Mouse (Mus musculus): ENCODE measurements around the gene Ap1g2. TPM values are rescaled to one million over a fixed set of nuclear protein-coding genes. Genes with fewer than 3 reads are reported as not detected.

The Ap1g2 gene
- 131 TPM for total RNA-seq (2023)

GRCm38 (mm10) chr14:55105836-55106809, at the start of gene Ap1g2:
Gene Ap1g2, minus strand, starts transcription at chr14:55106593.

GRCm38 (mm10) chr14:55116425-55117200, 10.2 kb upstream of the Ap1g2 start, which contains the start of gene Jph4:
Gene Jph4, minus strand, starts transcription at chr14:55116935.

GRCm38 (mm10) chr14:55094704-55095231, 11.6 kb downstream of the Ap1g2 start, which contains the start of gene Thtpa:
Gene Thtpa, plus strand, starts transcription at chr14:55094784.

GRCm38 (mm10) chr14:55092011-55092577, 14.3 kb downstream of the Ap1g2 start, which contains the start of gene Zfhx2:
Gene Zfhx2, minus strand, starts transcription at chr14:55092324.

Other genes with a start within 250 kb of the Ap1g2 start
- 6.8 TPM for gene Homez, start 235.6 kb downstream of the Ap1g2 start, total RNA-seq (2023)
- 12.5 TPM for gene Ppp1r3e, start 229.0 kb downstream of the Ap1g2 start, total RNA-seq (2023)
- gene Bcl2l2, start 223.2 kb downstream of the Ap1g2 start, total RNA-seq (2023) = 3.6 TPM
- 0.83 TPM for gene Gm20521, start 223.2 kb downstream of the Ap1g2 start, total RNA-seq (2023)
- 231 TPM for gene Pabpn1, start 214.1 kb downstream of the Ap1g2 start, total RNA-seq (2023)
- 2.8 TPM for gene Slc22a17, start 193.5 kb downstream of the Ap1g2 start, total RNA-seq (2023)
- not detected for gene Efs, start 180.5 kb downstream of the Ap1g2 start, total RNA-seq (2023)
- gene Il25, start 173.9 kb downstream of the Ap1g2 start, total RNA-seq (2023) = not detected
- not detected for gene Cmtm5, start 170.3 kb downstream of the Ap1g2 start, total RNA-seq (2023)
- gene Myh6, start 139.7 kb downstream of the Ap1g2 start, total RNA-seq (2023) = not detected
- gene Gm17428, start 129.7 kb downstream of the Ap1g2 start, total RNA-seq (2023) = not detected
- gene Myh7, start 112.0 kb downstream of the Ap1g2 start, total RNA-seq (2023) = not detected
- gene Ngdn, start 91.1 kb downstream of the Ap1g2 start, total RNA-seq (2023) = 87.3 TPM
- 14.9 TPM for gene Zfhx2, start 14.3 kb downstream of the Ap1g2 start, total RNA-seq (2023)
- gene Thtpa, start 11.8 kb downstream of the Ap1g2 start, total RNA-seq (2023) = 6.1 TPM
- not detected for gene Jph4, start 10.3 kb upstream of the Ap1g2 start, total RNA-seq (2023)
- not detected for gene Dhrs2, start 115.4 kb upstream of the Ap1g2 start, total RNA-seq (2023)

All from CD8-positive naive resting alpha-beta T cell, adult 57 days (primary cell).